In the genomic region with DNA sequence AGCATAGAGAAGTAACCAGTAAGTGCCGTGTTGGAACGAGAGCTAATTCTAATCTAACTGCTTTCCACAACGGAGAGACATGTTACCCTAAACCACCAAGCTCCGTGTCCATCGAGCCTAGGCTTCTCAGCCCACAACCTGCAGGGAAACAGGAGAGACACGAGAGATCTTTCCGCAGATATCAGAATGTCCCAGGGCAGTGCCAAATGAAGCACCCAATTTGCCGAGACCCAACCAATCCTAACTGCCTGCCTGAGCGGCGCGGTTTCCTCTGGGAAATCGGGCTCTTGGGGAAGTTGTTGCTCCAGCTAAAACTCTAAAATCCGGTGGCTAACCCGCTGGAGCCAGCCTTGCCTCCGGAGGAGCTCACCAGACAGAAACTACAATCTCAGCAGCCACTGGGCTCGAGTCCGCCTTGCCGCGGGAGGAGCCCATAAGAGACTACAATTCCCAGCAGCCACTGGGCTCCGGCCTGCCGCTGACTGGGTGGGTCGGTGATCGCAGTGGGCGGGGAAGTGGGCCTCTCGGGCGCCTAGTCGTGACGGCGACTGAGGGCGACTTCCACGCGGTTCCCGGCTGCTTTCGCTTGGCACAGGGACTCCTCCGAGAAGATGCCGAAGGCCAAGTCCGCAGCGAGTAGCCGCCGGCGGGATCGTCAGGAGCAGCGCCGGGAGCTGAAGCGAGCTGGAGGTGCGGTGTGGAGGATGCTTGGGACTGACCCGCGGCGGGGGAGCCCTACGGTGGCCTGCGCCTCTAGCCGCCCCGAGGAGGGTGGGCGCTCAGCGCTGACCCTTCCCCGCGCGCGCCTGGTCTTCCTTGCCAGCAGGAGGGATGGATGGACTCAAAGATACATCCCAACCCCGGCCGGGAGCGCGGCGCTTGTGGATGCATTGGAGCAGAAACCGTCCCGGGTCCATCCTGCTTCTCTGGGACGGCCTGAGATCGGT, we compare ENCODE assay signal across 8 mouse cellular contexts. TPM values are rescaled to one million over a fixed set of nuclear protein-coding genes. Genes with fewer than 3 reads are reported as not detected.
DNase-seq lines count a peak whose midpoint lies in the region; ATAC-seq lines count a peak whose summit lies in the region.

Dimt1 (plus strand) TSS at position 534 of the 947 bp plus-strand sequence.

- peaks cover 11% of the 10 kb centered on the region for H3K4me1 ChIP-seq in hindbrain, embryonic 14.5 days (replicated peaks; ENCODE audit: control insufficient read depth, insufficient read depth, low read length)

- ATAC-seq in hindbrain, embryonic 14.5 days (ENCODE audit: low FRiP score): peak; percentile 99

- peak within 1 kb of the TSS; percentile 77 for H3K4me2 ChIP-seq in hindbrain, embryonic 14.5 days (replicated peaks)

- peak; percentile 95 for DNase-seq in R1 (ENCODE audit: low read depth, low spot score)
- DNase-seq in cerebellum, postnatal 25 days: peak; percentile 94 to 96
- peak; percentile 86 to 91 for DNase-seq in frontal cortex, postnatal 25 days (ENCODE audit: low spot score in 2 of 2)
- peak; percentile 92 for DNase-seq in hindbrain, embryonic 14.5 days (ENCODE audit: low spot score)
- DNase-seq in layer of hippocampus, postnatal 36 days: peak; percentile 95
- peak; percentile 98 for DNase-seq in lung, postnatal 36 days
- peak; percentile 95 for DNase-seq in retina, postnatal 1 day
- DNase-seq in urinary bladder, adult 18-20 months (ENCODE audit: low spot score in 2 of 2): peak; percentile 86 to 92

- peak within 1 kb of the TSS; percentile 62 for H3K27ac ChIP-seq in hindbrain, embryonic 14.5 days

- peak within 1 kb of the TSS; percentile 82 for H3K4me3 ChIP-seq in hindbrain, embryonic 14.5 days (replicated peaks; ENCODE audit: low read length)

- H3K27me3 ChIP-seq in hindbrain, embryonic 14.5 days (ENCODE audit: control insufficient read depth, insufficient read depth, low read length): no peaks in the 10 kb centered on the region

- under 1% methylated on average over 68 of the region's 68 CpGs for WGBS in hindbrain, embryonic 14.5 days

- peaks cover 27% of the 10 kb centered on the region for H3K36me3 ChIP-seq in hindbrain, embryonic 14.5 days (replicated peaks; ENCODE audit: control insufficient read depth, insufficient read depth)

- peak within 1 kb of the TSS; percentile 82 for H3K9ac ChIP-seq in hindbrain, embryonic 14.5 days

- no peaks in the 10 kb centered on the region for H3K9me3 ChIP-seq in hindbrain, embryonic 14.5 days (ENCODE audit: control insufficient read depth, low read length)

RNA-seq across cellular contexts. Expression of gene Dimt1, which starts in this region (rescaled TPM):
- 42.4 and 42.6 TPM in 2 replicates for polyA plus RNA-seq in hindbrain, embryonic 14.5 days (2014; fragmentation: Nextera tagmentation; extraction: Ambion mirVana)
- total RNA-seq in layer of hippocampus, postnatal 36 days (2021): 10 to 100 TPM; 23.5 to 27.1 TPM

Comparison
In these comparisons a context has a peak if more than half of its experiments do, and no peak if none do; other contexts are left out.
1. Peak in every context shown above with its lines: DNase-seq, ATAC-seq, H3K4me3 ChIP-seq and H3K27ac ChIP-seq.